Mouse (Mus musculus) kidney, postnatal 25 days (tissue): ENCODE results near the gene Srp9.
"Not testable (repeated sequence)": the region's sequence is repeated elsewhere in the genome, so short reads cannot be mapped to it uniquely, and the experiment has no call there.

Experiments
- DNase-seq, 2 experiments: peaks; one replicate each; pipeline ENCODE4 v3.0.0; 2021; ENCODE audit warnings: mixed read lengths in 2 of 2

Srp9 gene

DNA sequence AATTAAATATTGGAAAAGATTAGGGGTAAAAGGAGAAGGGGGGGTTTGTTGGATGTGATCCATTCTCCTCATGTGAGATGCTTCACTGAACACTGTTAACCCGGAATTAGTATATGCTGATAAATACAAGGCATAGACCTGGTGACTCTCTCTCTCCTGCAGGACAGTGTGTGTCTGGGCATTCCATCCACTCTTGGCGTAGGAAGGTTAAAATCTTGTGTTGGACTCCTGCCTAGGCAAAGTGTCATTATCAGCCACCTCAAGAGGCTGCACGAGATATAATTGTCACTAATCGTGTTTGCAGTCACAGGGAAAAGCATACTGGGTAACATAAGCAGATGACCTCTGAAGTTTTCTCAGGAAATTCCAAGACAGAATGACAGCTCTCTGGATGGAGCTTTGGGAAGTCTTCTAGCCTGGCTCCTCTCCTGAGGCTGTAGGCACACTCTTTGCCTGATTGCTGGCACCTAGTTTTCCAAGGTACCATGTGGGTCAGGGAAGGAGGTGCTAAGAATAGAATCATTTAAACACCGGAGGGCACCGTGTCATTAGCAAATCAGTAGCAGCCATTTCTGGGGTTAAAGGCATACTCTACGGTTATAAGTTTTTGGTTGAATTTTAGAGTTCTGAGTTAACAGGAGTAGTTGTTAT is 24.5 kb downstream of the Srp9 start:
- no peak for DNase-seq

DNA sequence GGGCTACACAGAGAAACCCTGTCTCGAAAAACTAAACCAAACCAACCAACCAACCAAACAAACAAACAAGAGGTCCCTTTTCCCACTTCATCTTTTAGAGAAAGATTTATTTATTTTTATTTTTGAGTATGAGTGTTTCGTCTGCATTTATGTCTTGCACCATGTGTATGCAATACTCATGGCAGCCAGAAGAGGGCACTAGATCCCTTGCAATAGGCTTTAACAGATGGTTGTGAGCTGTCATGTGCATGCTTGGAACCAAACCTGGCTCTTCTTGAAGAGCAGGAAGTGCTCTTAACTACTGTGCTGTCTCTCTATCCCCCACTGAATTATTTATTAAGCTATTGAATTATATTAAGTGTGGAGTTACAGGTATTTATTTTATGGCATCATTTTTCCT is 25.4 kb downstream of the Srp9 start:
- peak in 1 of 2 experiments; percentile 45 for DNase-seq

DNA sequence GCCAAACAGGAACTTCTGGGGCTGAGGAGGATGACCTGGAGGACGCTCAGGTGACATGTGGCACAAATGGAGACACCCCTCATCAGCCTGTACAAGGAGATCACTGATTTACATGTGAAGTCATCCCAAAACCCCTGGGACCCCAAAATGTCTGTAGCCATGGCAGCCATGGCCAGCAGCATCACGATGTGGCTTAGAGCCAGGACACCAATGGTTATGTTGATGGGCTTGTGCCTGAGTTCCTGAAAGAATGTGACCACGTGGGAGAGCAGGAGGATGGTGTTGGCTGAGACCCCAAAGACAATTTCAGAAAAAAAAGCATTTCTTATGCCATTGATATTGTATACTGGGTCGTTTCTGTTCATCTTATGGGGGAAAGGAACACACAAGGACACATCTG is 33.2 kb downstream of the Srp9 start:
- no peak for DNase-seq

DNA sequence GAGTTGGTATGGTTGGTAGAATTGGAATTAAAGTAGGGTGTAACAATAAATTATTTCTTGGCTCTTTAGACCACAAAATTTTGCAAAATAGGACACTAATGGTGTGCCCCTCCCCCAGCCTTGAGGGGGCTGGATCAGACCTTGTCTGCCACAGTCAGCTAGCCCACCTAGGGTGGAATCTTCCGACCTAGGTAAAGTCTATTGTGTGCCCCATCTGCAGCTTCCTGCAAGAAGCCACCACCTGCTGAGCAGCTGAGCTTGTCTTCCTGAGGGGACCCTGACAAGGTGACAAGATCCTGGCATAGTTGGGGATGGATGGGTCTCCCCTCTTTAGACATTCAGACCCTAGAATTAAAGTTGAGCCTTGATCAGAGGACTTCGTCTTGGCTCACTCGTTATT is 35.0 kb downstream of the Srp9 start:
- no peak for DNase-seq

DNA sequence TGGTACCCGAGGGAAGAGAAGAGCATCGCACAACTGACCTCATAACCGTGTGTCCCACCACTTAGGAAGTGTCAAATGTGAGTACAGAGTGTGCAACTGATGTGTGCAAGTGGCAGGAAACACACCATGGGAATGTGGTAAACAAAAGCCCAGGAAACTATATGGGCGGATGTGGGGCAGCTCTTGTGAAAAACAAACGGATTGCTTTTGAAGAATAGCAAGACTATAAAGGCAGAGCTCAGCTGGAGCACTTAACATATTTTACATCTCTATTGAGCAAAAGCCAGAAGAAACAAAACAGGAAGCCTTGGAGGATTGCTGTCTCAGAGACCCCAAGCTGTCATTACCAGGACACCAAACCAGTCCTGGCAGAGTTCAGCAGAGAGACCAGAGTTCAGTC is 38.4 kb downstream of the Srp9 start:
- DNase-seq, result no peak

DNA sequence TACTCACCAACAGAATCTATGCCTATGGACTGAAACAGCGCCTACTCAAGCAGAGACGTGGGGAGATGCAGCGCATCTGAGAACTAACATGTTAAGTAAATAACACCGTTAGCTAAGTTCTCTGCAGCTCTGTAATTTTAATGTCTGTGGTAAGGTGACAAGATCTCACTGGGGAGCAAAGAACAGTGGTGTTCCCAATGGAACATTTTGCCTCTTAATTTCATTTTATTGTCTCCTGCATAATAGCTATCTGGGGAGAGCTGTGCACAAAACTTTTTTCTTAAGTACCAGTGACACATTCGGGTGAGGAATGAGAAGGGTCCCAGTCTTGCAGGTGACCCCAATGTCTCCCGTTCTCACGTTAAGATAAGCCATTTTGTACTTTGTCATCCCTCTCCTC is 39.8 kb downstream of the Srp9 start, which contains the start of gene Vmn1r1:
Vmn1r1 (minus strand) TSS at position 101 of the 400 bp plus-strand sequence.
- DNase-seq, result no peak

DNA sequence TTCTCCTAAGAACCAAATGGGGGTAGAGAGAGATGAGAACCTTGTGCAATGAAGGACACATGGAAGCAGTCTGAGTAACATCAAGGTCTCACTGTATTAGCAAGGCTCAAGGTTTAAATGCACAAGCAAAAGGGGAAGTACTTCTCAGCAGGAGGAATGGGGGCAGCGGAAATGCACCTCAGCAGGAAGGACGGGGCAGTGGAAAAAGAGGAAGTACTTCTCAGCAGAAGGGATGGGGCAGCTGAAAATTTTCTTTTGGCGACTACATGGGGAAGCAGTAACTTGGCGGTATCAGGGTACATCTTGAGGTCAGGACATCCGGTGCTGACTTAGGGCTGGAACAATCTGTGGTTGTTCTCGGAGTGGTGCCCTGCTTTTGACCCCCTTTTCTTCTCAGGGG is 45.7 kb downstream of the Srp9 start:
- not testable (repeated sequence) for DNase-seq

DNA sequence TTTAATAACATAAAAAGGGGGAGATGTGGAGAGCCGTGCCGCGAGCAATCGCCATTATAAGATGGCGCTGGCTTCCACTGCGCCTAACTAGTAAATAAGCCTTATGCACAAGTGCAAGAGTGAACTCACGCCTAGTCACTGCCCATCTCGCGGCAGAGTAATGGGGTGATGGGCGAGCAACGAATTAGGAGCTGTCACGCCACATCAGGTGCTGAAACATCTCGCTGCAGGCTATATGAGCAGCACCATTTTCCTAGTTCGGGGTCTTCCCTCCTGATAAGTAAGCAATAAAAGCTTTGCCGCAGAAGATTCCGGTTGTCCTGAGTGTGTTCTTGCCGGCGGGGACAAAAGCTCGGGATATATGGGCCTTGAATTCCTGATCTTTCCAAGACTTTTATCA is 52.4 kb downstream of the Srp9 start:
- not testable (repeated sequence) for DNase-seq

DNA sequence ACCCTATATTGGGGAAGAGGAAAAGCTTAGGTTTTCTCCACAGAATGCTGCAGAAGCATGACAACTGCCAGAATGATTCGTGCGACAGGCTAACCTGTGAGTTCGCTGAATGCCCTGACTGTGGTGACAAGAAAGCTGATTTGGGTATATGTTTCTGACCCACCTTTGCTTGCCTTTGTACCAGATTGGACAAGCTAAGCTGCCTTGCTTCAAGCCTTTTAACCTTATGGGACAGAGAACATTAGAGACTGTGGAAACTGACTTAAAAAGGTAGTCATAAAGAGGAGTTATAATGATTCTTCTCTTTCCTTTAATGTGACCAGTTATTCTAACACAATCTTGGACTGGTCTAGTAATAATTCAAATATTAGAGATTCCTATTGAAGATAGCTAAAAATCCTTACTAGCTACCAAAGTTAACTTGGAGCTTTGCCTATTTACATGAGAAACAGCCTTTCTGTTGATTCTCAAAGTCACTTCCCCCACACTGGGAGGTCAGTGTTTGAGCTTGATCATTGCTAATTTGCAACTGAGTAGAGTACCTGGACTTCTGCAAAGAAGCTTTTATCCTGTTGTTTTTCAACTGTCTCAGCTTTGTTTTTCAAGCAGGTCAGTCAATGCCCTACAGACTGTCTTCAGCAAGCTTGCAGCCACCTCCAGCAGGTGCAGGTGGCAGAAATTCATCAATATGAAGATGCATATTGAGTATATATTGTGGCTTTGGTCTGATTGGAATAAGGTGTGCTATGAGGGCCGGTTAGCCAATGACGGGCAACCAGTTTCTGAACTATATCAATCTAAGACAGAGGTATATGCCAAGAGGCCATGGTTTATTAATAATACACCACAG is 57.1 kb downstream of the Srp9 start:
- DNase-seq, result no peak
